Mouse (Mus musculus) bone marrow macrophage, adult 2 months (primary cell): ENCODE results near the gene Tmem184c.

Experiments
- CTCF ChIP-seq: IDR thresholded peaks from 2 replicates; pipeline ENCODE4 v1.5.1; 2012; ENCODE audit warnings: low read depth, mild to moderate bottlenecking, low read length, moderate library complexity
- POLR2A ChIP-seq: IDR thresholded peaks from 2 replicates; pipeline ENCODE4 v1.6.1; 2012; ENCODE audit warnings: mild to moderate bottlenecking, low read depth, low read length, borderline replicate concordance

DNA sequence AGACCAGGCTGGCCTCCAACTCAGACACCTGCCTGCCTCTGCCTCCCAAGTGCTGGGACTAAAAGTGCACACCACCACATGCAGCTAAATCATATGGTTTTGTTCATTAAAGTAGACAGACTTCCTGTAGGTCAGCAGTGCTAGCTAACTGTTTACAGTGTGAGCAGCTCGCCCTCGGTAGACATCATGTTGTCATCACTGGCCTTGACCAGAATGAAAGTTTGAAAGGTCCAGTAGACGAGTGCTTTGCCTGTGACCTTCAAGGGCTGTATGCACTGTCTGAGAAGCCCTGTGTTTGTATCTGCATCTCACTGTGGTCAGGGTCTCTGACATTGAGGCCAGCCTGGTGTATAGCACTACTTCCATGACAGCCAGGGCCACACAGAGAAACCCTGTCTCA, 49.1 kb downstream of the Tmem184c start:
- no peak for TF ChIP-seq CTCF
- no peak for TF ChIP-seq POLR2A
